Mouse (Mus musculus) G1E (cell line): ENCODE data around the gene Rab5b.

ENCODE experiments used
- CTCF ChIP-seq: IDR thresholded peaks from 2 replicates; pipeline ENCODE4 v1.5.1; 2012; ENCODE audit warnings: low read depth, low read length, inconsistent platforms, mixed read lengths
- POLR2AphosphoS5 ChIP-seq: IDR thresholded peaks from 2 replicates; pipeline ENCODE4 v1.6.1; 2012; ENCODE audit warnings: low read depth, low read length, inconsistent platforms; ENCODE audit not compliant: insufficient replicate concordance
- TAL1 ChIP-seq: conservative IDR thresholded peaks from 2 replicates; pipeline ENCODE4 v1.6.1; 2012; ENCODE audit warnings: low read depth, low read length, inconsistent platforms, mixed read lengths

DNA sequence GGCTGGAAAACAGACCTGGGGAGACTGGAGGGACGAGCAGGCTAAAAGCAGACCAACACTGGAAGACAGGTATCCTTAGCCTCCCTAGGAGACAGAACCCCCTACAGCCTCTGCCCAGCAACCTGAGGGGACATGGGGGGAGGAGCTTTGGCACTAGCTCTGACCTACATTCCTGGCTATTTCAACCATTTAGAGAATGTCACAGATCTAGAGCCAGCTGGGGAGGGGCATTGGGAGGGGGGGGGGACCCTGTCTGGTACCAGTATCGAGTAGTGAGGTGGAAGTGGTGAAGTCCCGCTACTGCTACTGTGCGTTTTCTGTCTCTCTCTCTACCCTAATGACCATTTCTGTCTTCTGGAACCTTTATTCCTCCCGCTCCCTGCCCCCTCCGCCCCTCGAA is 54.2 kb downstream of the Rab5b start:
- TF ChIP-seq CTCF (no peak), TAL1 (no peak), POLR2AphosphoS5 (no peak)
